8 mouse cellular contexts compared by ENCODE assay signal in genomic region chr2:52742256-52743158, GRCm38 (mm10). TPM values are rescaled to one million over a fixed set of nuclear protein-coding genes. Genes with fewer than 3 reads are reported as not detected.
DNase-seq lines count a peak whose midpoint lies in the region; ATAC-seq lines count a peak whose summit lies in the region.

TSS of gene Stam2 (minus strand) at chr2:52742281.

- DNase-seq in adrenal gland, adult 2 months = peak; percentile 94
- peak; percentile 93 for DNase-seq in embryo, embryonic 11 days
- peak; percentile 88 for DNase-seq in gastrocnemius, postnatal 25 days
- peak; percentile 99 for DNase-seq in intestine, embryonic 14.5 days (ENCODE audit: low spot score)
- DNase-seq in left cerebral cortex, postnatal 14 days (ENCODE audit: low spot score in 2 of 2) = peak; percentile 87 to 92
- peak; percentile 84 for DNase-seq in right cerebral cortex, postnatal 14 days
- peak; percentile 90 to 91 for DNase-seq in urinary bladder, postnatal 36 days (ENCODE audit: low spot score in 2 of 2)

- H3K27me3 ChIP-seq in intestine, embryonic 14.5 days (replicated peaks; ENCODE audit: control insufficient read depth, insufficient read depth, low read length) = no peaks in the 10 kb centered on the region

- H3K9me3 ChIP-seq in intestine, embryonic 14.5 days (ENCODE audit: control insufficient read depth, low read length) = no peaks in the 10 kb centered on the region

- H3K4me2 ChIP-seq in intestine, embryonic 14.5 days (ENCODE audit: low read length) = peak within 1 kb of the TSS; percentile 78

- 7% methylated on average over 54 of the region's 54 CpGs for whole genome bisulfite sequencing in intestine, embryonic 14.5 days

- peak within 1 kb of the TSS; percentile 94 for H3K9ac ChIP-seq in intestine, embryonic 14.5 days (ENCODE audit: low read length)

- peak within 1 kb of the TSS; percentile 89 for H3K4me3 ChIP-seq in intestine, embryonic 14.5 days (ENCODE audit: low read depth, low read length)

- no peaks in the 10 kb centered on the region for H3K4me1 ChIP-seq in intestine, embryonic 14.5 days (replicated peaks; ENCODE audit: control insufficient read depth, insufficient read depth, low read length)

- intact Hi-C loops in left cerebral cortex, postnatal 14 days (cut with DNase I) = no loop called here

- no peaks in the 10 kb centered on the region for H3K36me3 ChIP-seq in intestine, embryonic 14.5 days (ENCODE audit: control insufficient read depth, insufficient read depth, low read length)

- peak within 1 kb of the TSS; percentile 96 for H3K27ac ChIP-seq in intestine, embryonic 14.5 days (ENCODE audit: low read depth)

- ATAC-seq in intestine, embryonic 14.5 days (replicated peaks; ENCODE audit: low FRiP score, low TSS enrichment, low read depth) = peak; percentile 91
- peak; percentile 94 for ATAC-seq in megakaryocyte-erythroid progenitor cell, adult 5-6 weeks (replicated peaks; ENCODE audit: low FRiP score, low TSS enrichment, poor library complexity, severe bottlenecking)

RNA-seq across cellular contexts. Expression of gene Stam2, which starts in this region (rescaled TPM):
- total RNA-seq in adrenal gland, adult 2 months (2021) = 10 to 100 TPM; 33.2 to 33.8 TPM
- polyA plus RNA-seq in adrenal gland, adult 2 months (2012; rRNA removed) = 7.0 and 7.6 TPM in 2 replicates
- 1 to 10 TPM; 7.0 to 9.1 TPM for total RNA-seq in gastrocnemius, postnatal 25 days (2021)
- polyA plus RNA-seq in intestine, embryonic 14.5 days (2014; fragmentation: Nextera tagmentation; extraction: Ambion mirVana) = 33.2 and 34.4 TPM in 2 replicates
- total RNA-seq in left cerebral cortex, postnatal 14 days (2021) = 10 to 100 TPM; 24.2 to 31.2 TPM
- 9.7 and 11.5 TPM in 2 replicates for total RNA-seq in megakaryocyte-erythroid progenitor cell, adult 5-6 weeks (2014; fragmentation: Nextera tagmentation)
- 13.1 and 19.5 TPM in 2 replicates for total RNA-seq in megakaryocyte-erythroid progenitor cell, adult 5-6 weeks (2017)

Comparison
In these comparisons a context has a peak if more than half of its experiments do, and no peak if none do; other contexts are left out.
1. Peak in every context shown above with its lines: DNase-seq, ATAC-seq, H3K4me3 ChIP-seq and H3K27ac ChIP-seq.